Mouse (Mus musculus) adrenal gland, adult 18-20 months (tissue): ENCODE data around the gene Dmc1. TPM values are rescaled to one million over a fixed set of nuclear protein-coding genes. Genes with fewer than 3 reads are reported as not detected.

Experiments
- DNase-seq, 2 experiments: peaks; one replicate each; pipeline ENCODE4 v3.0.0; 2021 to 2022; ENCODE audit warnings: low spot score in 2 of 2
- total RNA-seq, 2 experiments: library from RNA; stranded (reverse); gene quantifications; 1 replicate in 1 of 2; 2 replicates in 1 of 2; pipeline ENCODE4 v1.2.3; 2021

Gene Dmc1
- total RNA-seq, 2 experiments from 2014 or later: 0.50 to 0.93 TPM

DNA sequence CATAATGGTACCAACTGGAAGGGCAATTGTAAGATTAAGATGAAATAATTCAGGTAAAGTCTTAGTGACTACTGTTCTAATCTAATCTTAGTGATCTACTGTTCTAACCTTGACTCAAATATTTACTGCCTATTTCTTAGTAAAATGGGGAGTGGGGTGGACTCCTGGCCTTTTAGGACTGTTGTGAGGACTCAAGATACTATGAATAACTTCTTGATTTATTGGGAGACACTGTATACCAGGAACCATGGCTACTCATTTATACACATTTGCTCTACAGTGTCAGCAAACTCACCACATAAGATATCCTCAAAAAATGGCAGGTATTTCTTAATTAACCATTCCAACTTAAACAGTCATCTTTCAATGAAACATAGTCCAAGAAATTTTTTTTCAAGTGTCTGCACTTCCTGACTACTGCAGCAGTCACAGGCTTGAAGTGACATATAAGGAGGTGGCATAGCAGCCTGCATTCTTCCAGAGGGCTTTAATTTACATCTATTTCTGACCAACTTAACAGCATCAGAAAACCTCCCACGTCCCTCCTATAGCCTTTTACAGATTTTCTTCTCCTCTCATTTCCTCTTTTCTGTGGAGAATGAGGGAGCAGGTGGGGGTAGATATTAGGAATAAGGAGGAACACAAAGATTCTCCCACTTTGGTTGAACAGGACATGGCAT, 29.2 kb downstream of the Dmc1 start:
- no peak for DNase-seq

DNA sequence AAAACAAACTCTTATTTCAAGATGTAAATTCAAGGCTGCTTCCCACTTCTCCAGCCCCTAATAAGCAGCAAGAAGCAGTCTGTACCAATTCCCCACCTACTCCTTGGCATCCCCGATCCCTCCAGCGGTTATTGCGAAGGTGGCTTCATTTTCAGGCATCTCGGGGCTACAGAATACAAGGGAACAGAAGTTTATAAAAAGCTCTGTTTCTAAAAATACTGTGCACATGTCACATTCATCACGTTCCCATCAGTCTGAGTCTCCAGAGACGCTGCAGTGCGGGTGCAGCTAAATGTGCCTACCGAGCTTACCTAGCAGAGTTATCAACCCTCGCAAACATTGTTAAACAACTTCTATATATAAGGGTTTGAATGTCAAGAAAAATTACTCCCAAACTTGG, 42.5 kb downstream of the Dmc1 start:
- DNase-seq: no peak

DNA sequence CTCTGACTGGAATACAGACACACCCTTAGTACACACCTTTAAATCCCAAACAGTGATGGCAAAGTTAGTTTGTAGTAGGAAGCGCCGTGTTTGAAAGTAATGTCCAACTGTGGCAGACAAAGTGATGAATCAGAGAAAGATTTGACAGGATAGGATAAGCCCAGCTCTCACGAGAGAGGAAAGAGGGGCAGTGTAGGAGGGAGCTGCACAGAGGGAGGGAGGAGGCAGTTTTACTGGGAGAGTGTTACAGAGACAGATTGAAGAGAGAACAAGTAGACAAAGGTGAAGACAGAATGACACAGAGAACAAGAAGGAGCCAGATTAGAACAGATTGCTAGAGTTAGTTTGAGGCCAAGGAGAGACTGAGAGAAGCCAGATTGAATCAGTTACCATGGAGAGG, 45.3 kb downstream of the Dmc1 start:
- no peak for DNase-seq

DNA sequence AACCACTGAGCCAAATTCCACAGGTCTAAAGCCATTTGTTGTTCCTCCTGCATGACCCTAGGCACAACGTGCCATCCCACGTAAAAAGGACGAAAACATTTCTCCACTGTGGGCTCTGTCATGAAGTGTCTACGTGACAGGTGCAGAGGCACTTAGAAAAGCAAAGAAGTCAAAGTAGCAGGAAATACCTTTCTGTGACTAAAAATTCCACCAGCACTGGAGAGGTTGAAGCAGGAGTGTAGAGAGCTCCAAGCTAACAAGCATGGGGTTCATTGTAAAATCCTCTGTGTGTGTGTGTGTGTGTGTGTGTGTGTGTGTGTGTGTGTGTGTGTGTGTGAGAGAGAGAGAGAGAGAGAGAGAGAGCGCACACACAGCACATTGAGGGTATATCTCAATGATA, 52.3 kb downstream of the Dmc1 start:
- no peak for DNase-seq

DNA sequence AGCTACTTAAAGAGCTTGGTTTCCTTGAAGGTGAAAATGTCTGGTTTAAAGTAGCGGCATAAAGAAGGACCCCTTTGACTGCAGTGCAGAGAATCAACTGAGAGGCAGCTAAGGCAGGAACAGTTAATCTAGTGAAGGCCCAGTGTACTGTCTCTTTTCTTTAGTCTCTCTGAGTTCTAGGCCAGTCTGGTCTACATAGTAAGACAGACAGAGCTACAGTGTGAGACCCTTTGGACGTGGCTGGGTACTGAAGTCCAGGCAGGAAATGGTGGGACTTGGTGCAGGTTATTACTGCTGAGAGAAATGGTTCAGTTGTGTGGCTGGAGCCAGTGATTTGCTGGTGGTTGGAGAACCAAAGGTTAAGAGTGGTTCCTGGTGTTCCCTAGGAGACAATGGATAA, 56.7 kb downstream of the Dmc1 start:
- DNase-seq: no peak

DNA sequence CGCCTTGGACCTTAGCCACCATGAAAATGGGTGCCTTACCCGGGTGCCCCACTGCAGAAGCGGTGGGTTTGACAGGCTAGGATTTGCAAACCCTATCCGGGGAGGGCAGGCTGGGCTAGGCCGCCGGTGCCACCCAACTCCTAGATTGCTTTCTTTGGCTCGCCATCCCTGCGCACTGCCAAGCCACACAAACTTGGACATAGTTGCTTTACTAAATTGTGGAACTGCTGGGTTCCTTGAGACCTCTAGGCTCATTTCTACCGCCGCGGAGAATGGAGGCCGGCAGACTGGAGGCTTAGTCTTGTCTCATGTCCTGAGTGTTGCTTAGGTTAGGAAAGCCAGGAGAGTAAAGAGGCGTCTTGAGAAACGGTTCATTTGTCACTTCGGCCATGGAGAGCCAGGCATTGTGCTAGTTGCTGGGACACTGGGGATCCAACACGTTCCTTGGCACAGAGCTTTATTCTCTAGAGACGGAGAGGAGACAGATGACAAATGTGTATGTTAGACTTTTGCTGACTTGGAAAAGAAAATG, 57.6 kb downstream of the Dmc1 start:
- no peak for DNase-seq

DNA sequence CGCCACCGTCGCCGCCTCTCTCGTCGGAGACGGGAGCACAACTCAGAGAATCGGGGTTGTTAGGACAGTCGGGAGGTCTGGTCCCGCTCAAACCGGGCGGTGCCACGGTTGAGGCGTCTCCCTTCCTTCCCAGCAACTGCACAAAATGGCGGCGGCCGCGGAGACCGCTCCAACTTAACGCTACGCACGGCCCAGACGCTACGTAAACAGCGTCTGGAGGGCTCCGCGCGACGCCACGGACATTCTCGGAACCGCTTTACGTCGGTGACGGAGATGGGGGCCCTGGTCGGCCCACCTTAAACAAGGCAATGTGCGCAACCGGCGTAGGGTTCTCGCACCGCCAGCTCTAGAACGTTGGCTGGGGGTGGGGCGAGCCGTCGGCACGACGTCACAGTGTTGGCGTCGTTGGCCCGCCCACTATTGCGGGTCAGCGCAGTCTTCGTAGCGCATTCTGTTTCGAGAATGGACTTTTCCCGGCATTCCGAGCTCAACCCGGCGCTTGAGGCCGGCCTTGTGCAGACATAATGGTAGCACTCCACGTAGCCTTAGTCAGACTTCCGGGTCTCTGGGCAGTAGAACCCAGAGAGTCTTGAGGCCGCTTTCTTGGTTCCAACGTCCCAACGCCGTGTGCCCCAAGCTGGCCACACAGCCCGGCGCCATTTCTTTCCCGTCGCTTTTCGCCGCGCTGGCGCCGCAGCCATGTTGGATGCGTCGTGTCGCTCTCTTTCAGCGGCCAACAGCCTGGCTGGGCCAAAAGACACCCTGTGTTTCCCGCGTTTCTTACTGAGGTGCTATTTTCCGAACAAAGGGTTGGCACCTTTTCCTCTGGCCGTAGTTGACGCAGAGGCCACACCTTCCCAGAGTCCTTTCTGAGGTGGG, 58.3 kb downstream of the Dmc1 start, which contains the start of gene Ddx17:
TSS of gene Ddx17 (minus strand) at position 332 of the 879 bp plus-strand sequence.
- DNase-seq: peak; percentile 99

DNA sequence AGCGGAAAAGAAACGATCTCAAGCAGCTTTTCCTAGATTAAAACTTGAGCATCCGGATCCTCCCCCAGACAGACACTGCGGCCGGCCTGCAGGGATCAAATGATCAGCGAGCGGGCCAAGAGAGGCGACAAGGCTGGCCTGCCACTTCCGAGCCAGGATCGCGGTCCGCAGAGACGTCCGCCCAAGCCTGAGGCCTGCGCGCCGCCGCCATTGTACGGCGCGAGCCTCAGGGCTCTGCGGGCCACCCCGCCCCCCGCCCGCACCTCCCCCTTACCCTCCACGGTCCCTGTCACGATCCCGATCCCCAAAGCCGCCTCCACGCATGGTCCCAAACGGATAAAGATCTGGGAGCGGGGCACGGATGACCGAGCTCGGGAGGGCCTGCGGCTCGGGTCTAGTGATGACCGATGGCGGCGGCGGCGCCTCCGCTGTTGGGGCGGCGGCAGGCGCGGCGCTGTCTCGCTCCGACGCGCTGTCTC, 58.9 kb downstream of the Dmc1 start:
- peak in 1 of 2 experiments; percentile 68 for DNase-seq

DNA sequence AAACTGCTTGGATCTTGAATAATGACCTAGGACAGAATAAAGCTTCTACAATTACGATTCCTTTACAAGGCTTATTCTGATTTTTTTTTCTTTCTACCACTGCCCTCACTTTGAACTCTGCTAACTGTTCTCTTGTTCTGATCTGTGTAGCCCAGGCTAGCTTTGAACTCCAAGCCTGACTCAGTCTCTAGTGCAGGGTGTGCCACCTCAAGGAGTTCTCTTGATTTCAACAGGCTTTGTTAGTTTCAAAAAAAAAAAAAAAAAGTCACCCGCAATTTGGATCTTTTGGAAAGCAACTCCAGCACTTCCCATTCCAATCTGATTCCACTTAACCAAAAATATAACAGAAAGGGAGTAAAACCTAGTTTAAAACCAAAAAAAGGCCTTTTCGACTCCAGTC, 59.4 kb downstream of the Dmc1 start:
- no peak for DNase-seq

DNA sequence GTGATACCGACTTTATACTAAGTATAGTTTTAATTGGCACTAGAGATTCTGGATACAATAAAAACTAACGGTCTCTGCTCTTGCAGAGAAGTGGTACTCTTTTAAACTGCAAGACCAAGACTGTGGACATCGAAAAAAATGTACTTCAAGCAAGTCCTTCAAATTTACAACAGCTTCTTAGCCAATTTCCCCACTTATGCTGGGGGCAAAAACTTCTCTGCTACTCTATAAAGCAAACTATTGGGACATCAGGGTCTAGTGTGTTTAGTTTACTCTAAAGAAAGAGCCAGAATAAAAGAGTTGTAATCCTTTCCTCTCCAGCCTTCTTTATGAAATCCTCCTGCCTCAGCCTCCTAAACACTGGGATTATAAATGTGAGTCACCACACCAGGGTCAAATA, 60.9 kb downstream of the Dmc1 start:
- no peak for DNase-seq

DNA sequence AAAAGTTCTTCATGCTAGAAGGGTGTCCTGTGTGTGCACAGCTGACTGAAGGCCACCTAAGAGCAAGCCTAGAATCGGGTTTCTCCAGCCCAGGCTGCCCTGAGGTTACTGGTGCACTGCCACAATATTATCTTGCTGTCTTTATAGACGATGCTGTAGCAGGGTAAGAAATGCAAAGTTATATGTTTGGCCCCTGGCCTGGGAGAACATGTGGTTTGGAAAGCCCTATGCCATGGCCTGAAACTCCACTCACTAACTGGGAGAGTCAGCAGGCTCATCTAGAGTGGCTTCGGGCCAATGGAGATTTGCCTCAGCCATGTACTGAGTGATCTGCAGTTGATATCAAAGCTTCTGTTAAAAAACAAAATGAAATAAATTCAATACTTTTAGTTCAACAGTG, 71.1 kb downstream of the Dmc1 start:
- no peak for DNase-seq

DNA sequence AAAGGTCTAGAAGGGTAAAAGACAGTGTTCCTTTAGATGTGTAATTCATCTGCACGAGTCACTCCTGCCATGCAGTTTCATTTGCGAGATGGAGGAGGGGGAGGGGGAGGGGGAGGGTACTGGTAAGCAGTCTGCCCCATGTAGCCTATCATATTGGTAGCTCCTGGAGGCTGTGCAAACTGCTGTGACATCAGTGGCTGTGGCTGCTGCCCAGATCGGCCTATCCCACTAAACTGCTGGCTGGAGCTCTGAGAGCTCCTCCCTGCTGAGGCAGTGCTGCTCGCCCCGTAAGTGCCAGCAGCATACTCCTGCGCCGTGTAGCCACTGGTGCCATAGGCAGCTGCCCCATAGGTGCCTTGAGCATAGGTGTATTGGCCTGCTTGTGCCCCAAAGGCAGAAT, 75.0 kb downstream of the Dmc1 start:
- no peak for DNase-seq

DNA sequence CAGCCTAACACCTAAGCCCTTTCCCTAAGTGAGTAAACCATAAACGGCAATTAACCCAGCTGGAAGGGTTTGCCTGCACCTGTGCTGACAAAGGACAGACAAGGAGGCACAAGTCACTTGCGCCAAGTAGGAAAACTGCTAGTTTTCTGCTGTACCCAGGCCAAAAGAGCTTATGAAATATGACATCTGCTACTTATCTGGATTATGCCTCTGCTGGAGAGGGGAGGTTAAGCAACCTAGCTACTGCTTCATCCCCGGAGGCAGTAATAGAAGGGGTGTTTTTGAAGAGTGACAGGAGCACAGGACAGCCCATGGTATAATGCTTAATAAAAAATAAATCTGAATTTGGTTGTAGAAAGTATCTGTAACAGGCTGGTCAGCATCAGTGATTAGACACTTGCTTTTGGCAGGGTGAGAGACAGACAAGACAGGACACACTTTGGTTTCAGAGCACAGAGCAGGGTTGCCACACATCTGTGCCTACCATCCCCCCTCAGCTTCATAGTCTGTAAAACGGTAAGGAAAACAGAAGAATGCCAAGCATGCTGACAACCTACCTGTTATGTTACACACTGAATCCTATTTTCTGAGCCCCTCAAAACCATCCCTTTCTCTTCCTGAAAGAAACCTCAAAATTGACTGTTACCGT, 76.8 kb downstream of the Dmc1 start:
- DNase-seq: no peak

DNA sequence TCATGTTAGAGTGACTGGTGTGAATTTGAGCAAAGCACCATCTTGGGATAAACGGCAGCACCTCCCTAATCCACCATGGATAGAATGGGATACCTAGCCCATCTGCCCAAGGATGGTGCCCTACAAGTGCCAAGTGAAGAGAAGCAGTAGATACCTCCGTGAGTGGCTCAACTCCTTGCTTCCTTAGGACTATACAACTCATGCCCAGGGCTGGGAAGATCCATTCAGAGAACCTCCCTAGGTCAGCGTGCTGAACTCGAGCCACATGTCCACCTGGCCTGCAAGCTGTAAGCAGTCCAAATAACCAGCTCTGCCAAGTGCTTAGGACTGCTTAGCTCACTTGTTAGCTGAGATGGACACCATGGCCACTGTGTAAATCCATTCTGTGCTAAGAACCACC, 77.7 kb downstream of the Dmc1 start:
- DNase-seq: no peak

DNA sequence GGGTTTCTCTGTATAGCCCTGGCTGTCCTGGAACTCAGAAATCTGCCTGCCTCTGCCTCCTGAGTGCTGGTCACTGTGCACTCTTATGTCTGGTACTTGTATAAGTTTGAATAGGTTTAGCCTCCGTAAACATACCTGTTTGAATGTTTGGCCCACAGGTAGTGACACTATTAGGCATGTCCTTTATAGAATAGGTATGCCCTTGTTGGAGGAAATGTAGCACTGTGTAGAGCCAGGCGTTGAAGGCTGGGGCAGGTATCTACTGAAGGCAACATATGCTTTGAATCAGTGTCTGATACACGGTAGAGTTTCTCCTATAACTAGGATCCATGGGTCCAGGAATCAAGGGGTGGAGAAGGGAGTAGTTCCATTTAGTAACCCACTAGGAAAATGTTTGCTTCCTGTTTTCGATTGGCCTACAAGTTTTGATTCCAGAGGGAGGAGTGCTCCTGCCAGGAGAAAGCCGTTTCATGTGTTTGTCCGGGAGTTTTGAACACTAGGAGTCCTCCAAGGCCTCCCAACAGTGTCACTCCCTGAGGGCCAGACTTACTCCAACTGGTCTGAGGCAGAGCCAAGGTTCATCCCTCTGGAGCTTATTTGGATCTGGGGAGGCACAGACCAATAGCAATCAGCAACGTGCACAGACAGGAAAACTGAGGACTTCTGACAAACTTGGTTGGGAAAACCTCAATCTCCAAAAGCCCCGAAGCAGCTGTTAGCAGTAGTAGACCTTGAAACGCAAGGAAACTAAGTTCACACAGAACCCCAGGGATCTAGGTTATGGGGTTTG, 78.7 kb downstream of the Dmc1 start:
- no peak for DNase-seq

DNA sequence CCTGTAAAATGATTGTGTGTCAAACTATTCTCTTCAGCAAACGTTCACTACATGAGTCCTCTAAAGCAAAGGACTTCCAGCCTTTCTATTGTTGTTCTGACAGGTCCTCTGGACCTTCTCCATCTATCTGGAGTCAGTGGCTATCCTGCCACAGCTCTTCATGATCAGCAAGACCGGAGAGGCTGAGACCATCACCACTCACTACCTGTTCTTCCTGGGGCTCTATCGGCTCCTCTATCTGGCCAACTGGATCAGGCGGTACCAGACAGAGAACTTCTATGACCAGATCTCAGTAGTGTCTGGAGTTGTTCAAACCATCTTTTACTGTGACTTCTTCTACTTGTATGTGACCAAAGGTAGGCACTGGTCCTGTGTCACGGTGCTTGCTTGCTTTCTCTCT, 79.3 kb downstream of the Dmc1 start:
- no peak for DNase-seq

DNA sequence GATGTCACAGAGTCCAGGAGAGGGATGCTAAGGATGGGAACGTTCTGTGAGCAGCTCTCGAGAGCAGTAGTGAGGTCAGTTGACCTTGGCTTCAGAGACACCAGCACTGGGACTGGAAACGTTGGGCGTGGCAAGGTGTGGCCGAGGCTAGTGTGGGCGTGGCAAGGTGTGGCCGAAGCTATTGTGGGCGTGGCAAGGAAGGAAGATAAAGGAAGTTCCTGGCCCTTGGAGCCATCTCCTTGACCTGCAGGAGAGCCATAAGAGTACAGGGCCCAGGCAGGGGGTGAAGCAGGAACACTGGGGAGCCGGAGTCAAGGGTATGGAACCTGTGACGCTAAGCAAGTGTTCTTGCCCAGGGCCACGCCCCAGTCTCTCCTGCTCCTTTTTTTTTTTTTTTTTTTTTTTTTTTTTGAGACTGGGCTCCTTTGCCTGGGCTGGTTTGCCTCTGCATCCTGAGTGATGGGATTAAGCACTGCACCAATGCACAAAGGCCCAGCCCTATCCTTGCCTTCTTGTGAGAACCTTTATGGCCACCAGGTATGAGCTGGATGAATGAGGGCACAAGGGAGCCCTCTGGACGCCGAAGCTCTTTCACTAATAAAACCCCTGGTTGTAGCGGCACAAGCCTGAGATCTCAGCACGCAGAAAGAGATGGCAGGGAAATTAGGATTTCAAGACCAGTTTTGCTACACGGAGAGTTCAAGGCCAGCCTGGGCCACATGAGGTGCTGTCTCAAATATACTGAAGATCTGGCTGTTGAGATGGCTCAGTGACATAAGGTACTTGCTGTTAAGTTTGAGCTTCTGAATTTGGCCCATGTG, 85.3 kb downstream of the Dmc1 start:
- no peak for DNase-seq

DNA sequence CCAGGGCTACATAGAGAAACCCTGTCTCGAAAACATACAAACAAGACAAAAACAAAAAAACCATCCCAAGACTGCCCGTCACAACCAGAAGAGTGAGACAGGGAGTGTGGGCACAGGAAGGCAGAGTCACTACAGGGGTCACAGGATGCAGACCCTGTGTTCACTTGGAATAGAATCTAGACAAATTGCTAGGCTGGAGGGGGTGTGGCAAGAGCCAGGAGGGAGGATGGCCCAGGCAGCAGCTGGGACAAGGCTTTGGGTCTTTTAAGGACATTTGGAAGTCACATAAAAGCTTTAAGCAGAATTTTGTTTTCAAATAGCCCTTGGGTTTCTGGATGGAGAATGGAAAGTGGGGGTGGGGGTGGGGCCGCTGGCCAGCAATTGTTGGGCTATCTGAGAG, 86.3 kb downstream of the Dmc1 start:
- DNase-seq: no peak

DNA sequence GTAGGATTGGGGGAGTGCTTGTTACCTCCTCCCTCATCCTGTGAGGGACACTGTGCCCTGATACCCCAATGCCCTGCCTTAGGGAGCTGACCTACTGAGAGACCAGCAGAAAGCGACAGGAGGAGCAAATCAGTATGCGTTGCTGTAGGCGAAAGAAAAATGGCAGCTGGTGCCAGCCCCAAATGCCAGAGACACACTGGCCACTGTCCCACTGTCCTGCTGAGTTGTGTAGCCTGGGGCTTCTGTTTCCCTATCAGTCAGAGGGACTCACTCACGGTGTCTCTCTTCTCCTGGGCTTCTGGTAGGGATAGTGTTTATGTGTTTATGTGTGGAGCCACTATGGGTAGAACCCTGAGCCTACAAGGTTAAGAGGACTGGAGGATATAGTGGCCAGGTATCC, 87.2 kb downstream of the Dmc1 start:
- no peak for DNase-seq
